Mouse (Mus musculus) small intestine, adult 2 months (tissue): Measurements from ENCODE around the gene Hook1.

ENCODE experiments used
- CTCF ChIP-seq: fragments of 200-500 bp; IDR thresholded peaks from 2 replicates; pipeline ENCODE4 v1.5.1; 2012; ENCODE audit warnings: low read depth, mild to moderate bottlenecking, control low read depth, inconsistent platforms, low read length, moderate library complexity, mixed read lengths; ENCODE audit not compliant: insufficient replicate concordance, insufficient read length; ENCODE audit errors: extremely low read depth
- POLR2A ChIP-seq: fragments of 200-500 bp; IDR thresholded peaks from 2 replicates; pipeline ENCODE4 v1.6.1; 2012; ENCODE audit warnings: low read depth, mild to moderate bottlenecking, control low read depth, inconsistent platforms, low read length, moderate library complexity

- TF ChIP-seq POLR2A (peak; percentile 65), CTCF (no peak)
These were observed at the start of gene Hook1 for GRCm38 (mm10) chr4:95966928-95967724.
